17 mouse cellular contexts compared by ENCODE assay signal in genomic region chr10:126826982-126827381, GRCm38 (mm10).
"Had no signal": no experiment of that assay in that cellular context is flagged by ENCODE, and none has a peak within 500 bp of the region (broad histone marks: within the 10 kb centered on the region; RNA-seq: fewer than 3 reads in every experiment).

No protein-coding gene starts in this region.

- H3K36me3 ChIP-seq: neural tube, embryonic 12.5 days; neural tube, embryonic 13.5 days; neural tube, embryonic 15.5 days; stomach, embryonic 15.5 days had no signal

- H3K4me2 ChIP-seq: neural tube, embryonic 12.5 days; neural tube, embryonic 13.5 days; neural tube, embryonic 15.5 days; stomach, embryonic 15.5 days had no signal

- H3K27me3 ChIP-seq: neural tube, embryonic 12.5 days; neural tube, embryonic 13.5 days; neural tube, embryonic 15.5 days; stomach, embryonic 15.5 days had no signal

- H3K9me3 ChIP-seq: neural tube, embryonic 12.5 days; neural tube, embryonic 13.5 days; neural tube, embryonic 15.5 days; stomach, embryonic 15.5 days had no signal

- H3K27ac ChIP-seq: neural tube, embryonic 12.5 days; neural tube, embryonic 13.5 days; neural tube, embryonic 15.5 days; stomach, embryonic 15.5 days; stomach, postnatal 0 days had no signal

- DNase-seq: retina, postnatal 1 day; right cerebral cortex, adult 18-20 months; right cerebral cortex, postnatal 14 days; right cerebral cortex, postnatal 25 days; right cerebral cortex, postnatal 4 days; spleen, adult 18-20 months; thymus, adult 18-20 months; thymus, adult 2 months; thymus, postnatal 14 days; thymus, postnatal 25 days; thymus, postnatal 36 days; thymus, postnatal 4 days had no signal

- H3K9ac ChIP-seq: neural tube, embryonic 12.5 days; neural tube, embryonic 13.5 days; neural tube, embryonic 15.5 days; stomach, embryonic 15.5 days had no signal

- H3K4me3 ChIP-seq: neural tube, embryonic 12.5 days; neural tube, embryonic 13.5 days; neural tube, embryonic 15.5 days; stomach, embryonic 15.5 days had no signal

- H3K4me1 ChIP-seq: neural tube, embryonic 12.5 days; stomach, embryonic 15.5 days had no signal
